36 mouse cellular contexts compared by ENCODE assay signal in the genomic region with DNA sequence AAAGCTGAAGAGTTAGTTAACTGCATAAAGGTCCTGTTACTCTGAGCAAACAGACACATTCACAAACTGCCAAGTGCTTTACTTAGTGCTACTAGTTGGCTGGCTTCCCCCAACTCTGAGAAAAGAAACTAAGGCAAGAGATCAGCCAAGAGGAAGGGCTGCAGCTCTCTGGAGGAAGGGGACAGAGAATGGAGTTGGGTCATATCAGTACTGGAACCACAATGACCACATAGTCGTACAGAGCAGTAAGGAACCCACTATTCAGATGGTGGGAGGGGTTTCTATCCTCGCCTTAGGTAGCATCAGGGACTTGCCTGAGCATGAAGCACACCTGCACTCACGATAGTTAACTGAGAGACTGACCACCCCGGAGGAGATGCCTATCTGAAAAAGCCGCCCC. TPM values are rescaled to one million over a fixed set of nuclear protein-coding genes. Genes with fewer than 3 reads are reported as not detected.
DNase-seq lines count a peak whose midpoint lies in the region; ATAC-seq and TF ChIP-seq lines count a peak whose summit lies in the region.
"Had no signal": no experiment of that assay in that cellular context is flagged by ENCODE, and none has a peak within 500 bp of the region (broad histone marks: within the 10 kb centered on the region; RNA-seq: fewer than 3 reads in every experiment).

No protein-coding gene starts in this region.

- DNase-seq in gastrocnemius, adult 2 months: no peak
- no peak for DNase-seq in gastrocnemius, postnatal 10 days
- no peak for DNase-seq in heart, postnatal 4 days
- DNase-seq in lung, postnatal 0 days (ENCODE audit: low spot score): no peak
- no peak for DNase-seq in lung, adult 2 months
- DNase-seq in urinary bladder, adult 2 months (ENCODE audit: low spot score): no peak
- DNase-seq in right cerebral cortex, adult 18-20 months: no peak
- DNase-seq: cerebellum, adult 8-10 months; cerebellum, postnatal 25 days; kidney, adult 18-20 months; kidney, postnatal 25 days; right cerebral cortex, postnatal 14 days; thymus, postnatal 4 days had no signal

- H3K9ac ChIP-seq in heart, embryonic 13.5 days: peak overlapping the region; percentile 69; the same call in 1 of the 2 replicates
- H3K9ac ChIP-seq in lung, postnatal 0 days (replicated peaks; ENCODE audit: low read depth): no peak overlapping the region
- H3K9ac ChIP-seq: forebrain, embryonic 13.5 days; kidney, embryonic 15.5 days; limb, embryonic 12.5 days; midbrain, embryonic 13.5 days had no signal

- H3K27me3 ChIP-seq in heart, embryonic 13.5 days (replicated peaks): no peaks in the 10 kb centered on the region
- no peaks in the 10 kb centered on the region for H3K27me3 ChIP-seq in lung, postnatal 0 days (replicated peaks; ENCODE audit: insufficient read depth, low read length)
- H3K27me3 ChIP-seq: forebrain, embryonic 13.5 days; kidney, embryonic 15.5 days; limb, embryonic 12.5 days; midbrain, embryonic 13.5 days had no signal

- no peak for ATAC-seq in heart, embryonic 13.5 days (ENCODE audit: extremely low read depth, insufficient number of reproducible peaks, low FRiP score, low TSS enrichment)
- ATAC-seq in lung, postnatal 0 days: no peak
- ATAC-seq: forebrain, embryonic 13.5 days; hindbrain, embryonic 16.5 days; midbrain, embryonic 13.5 days had no signal

- H3K9me3 ChIP-seq in heart, embryonic 13.5 days: no peaks in the 10 kb centered on the region
- no peaks in the 10 kb centered on the region for H3K9me3 ChIP-seq in lung, postnatal 0 days (ENCODE audit: low read length)
- H3K9me3 ChIP-seq: forebrain, embryonic 13.5 days; hindbrain, embryonic 10.5 days; kidney, embryonic 15.5 days; limb, embryonic 12.5 days; midbrain, embryonic 13.5 days had no signal

- peaks cover 58% of the 10 kb centered on the region for H3K36me3 ChIP-seq in heart, embryonic 13.5 days
- H3K36me3 ChIP-seq in lung, postnatal 0 days (ENCODE audit: insufficient read depth, low read length): peaks cover 24% of the 10 kb centered on the region; the same call in 1 of the 2 replicates

- no peak for TF ChIP-seq EP300 in lung, postnatal 0 days (IDR thresholded peaks at IDR 0.05)

- H3K4me2 ChIP-seq in heart, embryonic 13.5 days: peak overlapping the region; percentile 39; the same call in 1 of the 2 replicates
- H3K4me2 ChIP-seq in lung, postnatal 0 days (replicated peaks; ENCODE audit: low read depth, low read length): no peak overlapping the region
- H3K4me2 ChIP-seq: forebrain, embryonic 13.5 days; kidney, embryonic 15.5 days; limb, embryonic 12.5 days; midbrain, embryonic 13.5 days had no signal

- H3K4me3 ChIP-seq in gastrocnemius, adult 2 months: no peak overlapping the region
- H3K4me3 ChIP-seq in heart, embryonic 13.5 days: no peak overlapping the region
- H3K4me3 ChIP-seq in lung, postnatal 0 days (ENCODE audit: low read depth, low read length): no peak overlapping the region
- H3K4me3 ChIP-seq in lung, adult 2 months (replicated peaks; ENCODE audit: extremely low read depth, low read depth, low read length): no peak overlapping the region
- H3K4me3 ChIP-seq: forebrain, embryonic 13.5 days; hindbrain, embryonic 10.5 days; kidney, embryonic 15.5 days; left cerebral cortex, adult 2 months; limb, embryonic 12.5 days; midbrain, embryonic 13.5 days had no signal

- TF ChIP-seq POLR2A in lung, adult 2 months (IDR thresholded peaks at IDR 0.05; ENCODE audit: borderline replicate concordance, extremely low read depth, low read depth, low read length): no peak

- peak overlapping the region; percentile 84 for H3K27ac ChIP-seq in gastrocnemius, adult 2 months
- peak overlapping the region; percentile 84 for H3K27ac ChIP-seq in heart, embryonic 13.5 days (replicated peaks)
- peak overlapping the region; percentile 80 for H3K27ac ChIP-seq in lung, postnatal 0 days (ENCODE audit: low read length)
- H3K27ac ChIP-seq: forebrain, embryonic 13.5 days; hindbrain, embryonic 10.5 days; kidney, embryonic 15.5 days; left cerebral cortex, adult 2 months; limb, embryonic 12.5 days; midbrain, embryonic 13.5 days had no signal

- peaks cover 49% of the 10 kb centered on the region for H3K4me1 ChIP-seq in heart, embryonic 13.5 days
- H3K4me1 ChIP-seq in lung, postnatal 0 days (ENCODE audit: insufficient read depth, low read depth, low read length): peaks cover 3% of the 10 kb centered on the region
- H3K4me1 ChIP-seq in lung, adult 2 months (ENCODE audit: control insufficient read depth, insufficient read depth, low read length): 0 out of 2 replicates have a peak, but pooled peaks cover 4% of the 10 kb centered on the region
- H3K4me1 ChIP-seq: forebrain, embryonic 13.5 days; hindbrain, embryonic 10.5 days; limb, embryonic 12.5 days; midbrain, embryonic 13.5 days had no signal

- TF ChIP-seq CTCF in gastrocnemius, adult 2 months (IDR thresholded peaks at IDR 0.05): no peak
- TF ChIP-seq CTCF in lung, postnatal 0 days (IDR thresholded peaks at IDR 0.05): no peak
- no peak for TF ChIP-seq CTCF in lung, adult 2 months (IDR thresholded peaks at IDR 0.05; ENCODE audit: insufficient read depth, low read length)

- WGBS in heart, embryonic 13.5 days: 65% methylated on average over 5 of the region's 5 CpGs
- 71% methylated on average over 5 of the region's 5 CpGs for WGBS in lung, postnatal 0 days
- WGBS in lung, adult 2 months: 72% methylated on average over 5 of the region's 5 CpGs

- intact Hi-C loops in gastrocnemius, adult 2 months (cut with DNase I): loop anchor here (5.0 kb wide), 1 partner anchor 34 kb away; no protein-coding TSS in a partner anchor

RNA-seq across cellular contexts. Expression of a gene that starts 12.6 kb away (rescaled TPM):
- not detected for total RNA-seq in gastrocnemius, adult 2 months (2021)
- not detected for total RNA-seq in gastrocnemius, postnatal 10 days (2021)
- polyA plus RNA-seq in heart, embryonic 13.5 days (2015; fragmentation: Nextera tagmentation; extraction: Ambion mirVana): not detected in 2 replicates
- not detected for total RNA-seq in heart, postnatal 4 days (2021)
- polyA plus RNA-seq in lung, postnatal 0 days (2015; fragmentation: Nextera tagmentation; extraction: Ambion mirVana): 2.1 and 3.0 TPM in 2 replicates
- polyA plus RNA-seq in lung, adult 2 months (2012; rRNA removed): 2.3 and 3.0 TPM in 2 replicates
- polyA plus RNA-seq in urinary bladder, adult 2 months (2012; rRNA removed): not detected in 2 replicates
- total RNA-seq: adrenal gland, adult 2 months; adrenal gland, postnatal 4 days; gastrocnemius, postnatal 25 days; layer of hippocampus, adult 18-20 months; layer of hippocampus, postnatal 14 days; left cerebral cortex, adult 2 months; left cerebral cortex, postnatal 25 days; liver, adult 2 months; megakaryocyte-erythroid progenitor cell, adult 5-6 weeks; monocyte, adult 5-6 weeks had no signal
- polyA plus RNA-seq: adrenal gland, adult 2 months; embryonic facial prominence, embryonic 11.5 days; forebrain, embryonic 13.5 days; hindbrain, embryonic 10.5 days; hindbrain, embryonic 16.5 days; intestine, embryonic 14.5 days; kidney, embryonic 15.5 days; limb, embryonic 12.5 days; liver, adult 2 months; liver, embryonic 16.5 days; midbrain, embryonic 13.5 days; neural tube, embryonic 14.5 days; stomach, embryonic 14.5 days; testis, adult 2 months had no signal

RNA-seq across cellular contexts. Expression of a gene that starts 25.6 kb away (rescaled TPM):
- under 1 TPM; 0.33 to 0.45 TPM for total RNA-seq in gastrocnemius, adult 2 months (2021)
- under 1 TPM; 0.21 to 0.41 TPM for total RNA-seq in gastrocnemius, postnatal 10 days (2021)
- polyA plus RNA-seq in heart, embryonic 13.5 days (2015; fragmentation: Nextera tagmentation; extraction: Ambion mirVana): 0.06 and 0.20 TPM in 2 replicates
- total RNA-seq in heart, postnatal 4 days (2021): under 1 TPM in 1 of 2 experiments, not detected in 1; 0.14 TPM
- polyA plus RNA-seq in lung, postnatal 0 days (2015; fragmentation: Nextera tagmentation; extraction: Ambion mirVana): 0.89 and 1.1 TPM in 2 replicates
- 9.0 and 11.8 TPM in 2 replicates for polyA plus RNA-seq in lung, adult 2 months (2012; rRNA removed)
- 0.18 and 0.19 TPM in 2 replicates for polyA plus RNA-seq in urinary bladder, adult 2 months (2012; rRNA removed)
- total RNA-seq: layer of hippocampus, adult 18-20 months; layer of hippocampus, postnatal 14 days; left cerebral cortex, adult 2 months; left cerebral cortex, postnatal 25 days; liver, adult 2 months; megakaryocyte-erythroid progenitor cell, adult 5-6 weeks; monocyte, adult 5-6 weeks had no signal
- polyA plus RNA-seq: adrenal gland, adult 2 months; embryonic facial prominence, embryonic 11.5 days; forebrain, embryonic 13.5 days; hindbrain, embryonic 10.5 days; hindbrain, embryonic 16.5 days; limb, embryonic 12.5 days; liver, adult 2 months; liver, embryonic 16.5 days; midbrain, embryonic 13.5 days; neural tube, embryonic 14.5 days; stomach, embryonic 14.5 days had no signal

RNA-seq across cellular contexts. Expression of a gene that starts 54.4 kb away (rescaled TPM):
- 10 to 100 TPM; 95.0 to 95.1 TPM for total RNA-seq in gastrocnemius, adult 2 months (2021)
- total RNA-seq in gastrocnemius, postnatal 10 days (2021): 100 to 1,000 TPM; 134 to 138 TPM
- polyA plus RNA-seq in heart, embryonic 13.5 days (2015; fragmentation: Nextera tagmentation; extraction: Ambion mirVana): 102 and 116 TPM in 2 replicates
- total RNA-seq in heart, postnatal 4 days (2021): 100 to 1,000 TPM; 125 to 126 TPM
- polyA plus RNA-seq in lung, postnatal 0 days (2015; fragmentation: Nextera tagmentation; extraction: Ambion mirVana): 63.5 and 70.1 TPM in 2 replicates
- polyA plus RNA-seq in lung, adult 2 months (2012; rRNA removed): 8.4 and 8.9 TPM in 2 replicates
- polyA plus RNA-seq in urinary bladder, adult 2 months (2012; rRNA removed): 49.7 and 51.4 TPM in 2 replicates

RNA-seq across cellular contexts. Expression of a gene that starts 54.7 kb away (rescaled TPM):
- total RNA-seq in gastrocnemius, adult 2 months (2021): 10 to 100 TPM; 24.0 to 28.5 TPM
- 10 to 100 TPM; 33.5 to 38.6 TPM for total RNA-seq in gastrocnemius, postnatal 10 days (2021)
- 24.2 and 26.5 TPM in 2 replicates for polyA plus RNA-seq in heart, embryonic 13.5 days (2015; fragmentation: Nextera tagmentation; extraction: Ambion mirVana)
- total RNA-seq in heart, postnatal 4 days (2021): 10 to 100 TPM; 29.8 to 35.1 TPM
- 12.9 and 13.3 TPM in 2 replicates for polyA plus RNA-seq in lung, postnatal 0 days (2015; fragmentation: Nextera tagmentation; extraction: Ambion mirVana)
- polyA plus RNA-seq in lung, adult 2 months (2012; rRNA removed): 34.3 and 47.6 TPM in 2 replicates
- 38.1 and 38.6 TPM in 2 replicates for polyA plus RNA-seq in urinary bladder, adult 2 months (2012; rRNA removed)
